Mouse (Mus musculus): ENCODE measurements around the gene Dab1.

Dab1 gene

DNA sequence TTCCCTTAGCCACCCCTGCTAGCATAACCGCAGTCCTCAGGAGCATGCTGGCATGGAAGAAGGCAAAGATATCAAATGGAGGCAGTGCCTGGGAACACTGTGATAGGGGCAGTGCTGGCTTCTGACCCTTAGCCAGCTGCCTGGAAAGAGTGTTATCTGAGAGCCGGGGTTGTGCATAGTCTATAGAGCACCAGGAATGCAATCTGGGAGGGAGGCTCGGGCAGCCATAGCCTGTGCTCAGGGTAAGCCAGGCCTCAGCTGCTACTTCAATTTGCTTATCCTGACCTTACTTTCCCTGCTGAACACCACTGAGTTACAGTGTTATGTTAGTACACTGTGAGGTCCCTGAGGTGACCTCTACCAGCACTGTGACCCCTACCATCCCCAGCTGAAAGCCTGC is 448.6 kb downstream of the Dab1 start:
- no peak for DNase-seq (ENCODE audit: extremely low read depth, insufficient read length, low spot score)

DNA sequence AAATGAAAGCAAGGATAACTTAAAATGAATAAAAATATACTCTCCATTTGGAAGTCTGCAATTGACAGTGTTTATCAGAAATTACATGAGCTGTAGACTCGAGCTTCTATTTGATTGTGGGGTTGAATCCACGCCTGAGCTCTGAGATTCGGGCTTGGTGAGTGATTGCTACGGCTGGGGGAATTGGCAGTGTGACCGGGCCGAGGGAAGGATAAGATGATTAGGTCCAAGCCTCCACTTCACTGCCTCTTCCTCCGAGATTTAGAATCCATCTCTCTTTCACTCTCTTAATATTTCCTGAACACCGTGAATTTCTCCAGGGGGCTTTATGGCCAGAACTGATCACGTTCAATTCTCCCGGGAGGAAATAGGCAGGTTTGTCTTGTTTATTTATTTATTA is 452.1 kb downstream of the Dab1 start:
- no peak for DNase-seq (ENCODE audit: extremely low read depth, insufficient read length, low spot score)

DNA sequence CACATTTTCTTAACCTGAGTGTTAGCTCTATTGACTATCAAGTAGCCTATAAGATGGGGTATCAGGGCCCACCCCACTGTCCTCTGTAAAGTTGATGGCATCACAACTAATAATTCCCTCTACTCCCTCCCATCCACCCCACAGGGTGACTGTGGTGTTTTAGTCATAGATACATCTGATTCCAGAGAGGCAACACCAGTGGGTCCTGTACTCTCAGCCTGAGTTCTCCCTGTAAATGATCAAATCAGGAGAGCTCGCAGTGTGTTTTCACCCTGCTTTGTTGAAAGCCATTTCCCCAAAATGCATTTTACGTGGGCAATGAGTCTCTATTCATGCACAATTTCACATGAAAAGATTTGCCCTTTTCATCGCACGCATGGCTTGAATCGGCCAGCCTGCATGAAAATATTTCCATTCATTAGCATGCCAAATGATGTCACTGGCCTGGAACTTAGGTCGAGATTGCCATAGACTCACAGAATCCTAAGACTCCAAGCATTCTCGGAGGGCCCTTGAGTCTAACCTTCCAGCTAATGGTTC is 454.8 kb downstream of the Dab1 start:
- no peak for DNase-seq (ENCODE audit: extremely low read depth, insufficient read length, low spot score)

DNA sequence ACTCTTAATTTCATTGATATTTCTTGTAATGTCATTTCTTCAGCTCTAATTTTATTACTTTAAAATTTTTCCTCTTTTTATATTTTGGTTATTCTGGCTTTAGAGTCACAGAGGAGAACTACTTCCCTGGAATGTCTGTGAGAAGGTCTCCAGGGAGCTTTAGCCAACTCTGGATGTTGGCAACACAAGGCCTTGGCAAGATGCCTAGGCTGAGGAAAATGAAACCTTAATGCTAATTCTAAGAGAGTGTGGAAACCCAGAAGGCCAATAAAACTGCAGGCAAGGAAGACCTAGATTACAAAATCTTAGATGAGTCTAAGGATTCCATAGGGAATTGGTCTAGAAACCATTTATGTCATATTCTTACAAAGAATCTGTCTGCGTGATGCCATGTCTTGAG is 458.6 kb downstream of the Dab1 start:
- no peak for DNase-seq (ENCODE audit: extremely low read depth, insufficient read length, low spot score)

DNA sequence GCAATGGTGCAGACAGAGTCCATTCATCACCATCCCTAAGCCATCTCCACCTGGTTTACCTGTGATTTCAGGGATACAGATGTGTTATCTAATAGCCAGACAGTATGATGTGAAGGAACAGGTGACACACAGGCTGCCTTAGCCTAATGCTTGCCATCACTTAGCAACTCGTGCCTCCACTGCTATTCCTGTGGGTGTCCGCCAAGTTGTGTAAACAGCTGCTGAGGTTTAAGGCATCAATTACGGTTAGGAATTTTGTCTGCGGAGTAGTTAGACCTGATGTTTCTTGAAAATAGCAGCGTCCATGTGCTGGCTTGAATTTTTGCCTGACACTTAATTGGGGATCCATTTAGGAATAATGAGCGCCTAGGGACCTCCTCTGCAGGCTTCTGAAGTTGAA is 487.1 kb downstream of the Dab1 start:
- no peak for DNase-seq (ENCODE audit: extremely low read depth, insufficient read length, low spot score)

DNA sequence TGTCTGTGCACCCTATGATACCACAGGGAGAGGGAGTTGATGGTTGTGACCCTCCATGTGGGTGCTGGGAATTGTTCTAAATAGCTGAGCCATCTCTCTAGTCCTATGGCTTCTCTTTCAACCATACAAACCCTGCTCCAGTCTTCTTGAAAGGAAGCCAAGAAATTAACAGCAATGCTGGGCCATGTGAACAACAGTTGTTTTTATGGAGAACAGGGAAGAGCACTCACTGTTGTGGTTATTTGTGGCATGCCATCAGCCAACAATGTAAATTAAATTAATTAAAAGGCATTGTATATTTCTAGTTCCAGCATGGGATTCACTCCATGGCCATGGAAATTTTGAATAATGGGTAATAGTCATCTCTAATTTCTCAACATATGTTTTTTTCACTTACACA is 492.5 kb downstream of the Dab1 start:
- DNase-seq (ENCODE audit: extremely low read depth, insufficient read length, low spot score), result no peak

DNA sequence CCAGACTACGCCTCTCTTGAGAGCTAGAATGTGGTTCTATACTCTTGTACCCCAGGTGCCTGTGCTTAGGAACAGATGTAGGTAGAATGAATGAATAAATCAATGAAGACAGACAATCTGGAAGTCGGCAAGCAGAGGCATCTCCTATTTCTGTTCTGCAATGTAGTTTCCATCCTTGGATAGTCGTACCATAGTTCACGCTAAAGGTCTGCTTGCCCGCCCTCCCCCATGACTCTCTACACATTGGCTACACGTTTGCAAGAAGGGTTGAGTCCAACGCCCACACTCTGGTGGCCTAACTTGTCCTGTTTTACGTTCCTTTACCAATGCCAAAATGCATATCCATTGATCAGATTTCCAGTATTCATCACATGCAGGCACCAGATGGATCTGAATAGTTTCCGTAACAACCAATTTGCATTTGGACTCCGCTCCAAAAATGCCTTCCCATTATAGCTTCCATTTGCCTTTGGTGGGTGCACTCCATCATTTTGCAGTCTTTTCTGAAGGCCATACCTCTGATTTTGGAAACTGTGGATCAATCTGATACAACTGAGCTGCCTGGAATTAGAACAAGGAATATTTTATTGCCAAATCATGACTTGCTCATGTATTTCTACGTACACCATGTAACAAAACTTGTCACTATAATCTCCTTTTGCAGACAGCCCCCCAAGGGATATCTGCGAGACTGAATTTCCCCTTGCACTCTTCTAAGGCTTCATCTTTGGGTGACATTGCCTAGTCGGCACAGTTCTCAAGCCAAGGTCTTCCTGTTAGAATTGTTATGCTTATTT is 494.2 kb downstream of the Dab1 start:
- no peak for DNase-seq (ENCODE audit: extremely low read depth, insufficient read length, low spot score)

DNA sequence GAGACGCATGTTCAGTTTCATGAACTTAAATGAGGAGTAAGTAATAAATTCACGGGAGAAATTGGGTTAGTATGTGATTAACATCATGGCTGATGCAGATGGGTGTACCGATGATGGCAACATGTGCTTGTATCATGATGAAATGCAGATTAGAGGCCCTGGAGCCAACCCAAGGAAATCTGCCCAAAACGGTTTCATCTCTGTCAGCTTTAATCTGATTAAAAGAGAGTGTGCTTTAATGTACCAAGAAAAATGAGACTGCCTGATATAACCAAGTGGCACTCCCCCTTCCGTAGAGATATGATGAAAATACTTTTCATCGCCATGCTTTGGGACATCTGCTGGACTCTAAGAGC is 494.8 kb downstream of the Dab1 start:
- DNase-seq (ENCODE audit: extremely low read depth, insufficient read length, low spot score), result no peak

DNA sequence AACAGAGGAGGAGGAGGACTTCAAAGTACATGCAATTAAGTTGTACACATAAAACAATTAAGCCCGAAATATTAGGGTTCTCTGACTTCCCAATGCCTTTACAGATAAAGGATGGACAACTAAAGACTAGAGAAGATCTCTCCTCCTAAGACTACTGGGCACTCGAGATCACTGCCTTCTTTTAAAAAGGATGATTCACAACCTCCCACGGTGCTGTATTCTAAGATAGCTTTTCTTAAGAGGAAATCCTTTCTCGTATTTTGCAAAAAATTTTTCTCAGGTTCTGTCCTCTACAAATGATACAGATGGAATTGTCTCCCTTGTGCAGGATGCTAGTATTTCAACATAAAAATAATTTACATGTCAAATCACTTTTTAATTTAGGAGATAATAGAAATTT is 500.9 kb downstream of the Dab1 start:
- no peak for DNase-seq (ENCODE audit: extremely low read depth, insufficient read length, low spot score)

DNA sequence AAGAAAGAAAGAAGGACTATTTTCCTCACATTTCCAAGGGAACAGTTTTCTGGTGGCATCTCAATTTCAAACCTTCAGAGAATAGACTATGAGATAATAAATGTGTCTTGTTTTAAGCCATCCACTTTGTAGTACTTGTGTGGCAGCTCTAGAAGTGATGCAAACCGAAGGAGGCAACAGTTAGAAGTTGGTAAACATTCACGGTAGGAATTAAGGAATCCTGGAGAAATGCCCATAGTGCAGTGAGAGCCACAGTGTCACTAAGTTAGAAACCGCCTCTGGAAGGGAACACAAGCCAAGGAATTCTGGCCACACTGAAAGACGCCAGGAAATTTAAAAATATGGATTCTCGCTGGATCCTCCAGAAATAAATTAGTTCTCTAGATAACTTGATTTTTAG is 502.8 kb downstream of the Dab1 start:
- no peak for DNase-seq (ENCODE audit: extremely low read depth, insufficient read length, low spot score)

DNA sequence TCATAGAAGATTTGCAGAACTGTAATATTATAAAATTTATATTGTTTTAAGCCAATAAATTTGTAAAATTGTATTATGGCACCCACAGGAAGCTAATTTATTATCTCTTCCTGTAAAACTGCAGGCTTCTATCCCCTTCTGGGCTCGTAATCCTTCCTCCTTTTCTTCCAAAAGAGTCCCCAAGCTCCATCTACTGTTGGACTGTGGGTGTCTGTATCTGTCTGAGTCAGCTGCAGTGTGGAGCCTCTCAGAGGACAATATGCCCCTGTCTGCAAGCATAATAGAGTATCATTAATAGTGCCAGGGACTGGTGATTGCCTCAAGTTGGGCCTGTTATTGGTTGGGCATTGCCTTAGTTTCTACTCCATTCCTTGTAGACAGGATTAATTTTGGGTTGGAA is 503.2 kb downstream of the Dab1 start:
- DNase-seq (ENCODE audit: extremely low read depth, insufficient read length, low spot score), result no peak

DNA sequence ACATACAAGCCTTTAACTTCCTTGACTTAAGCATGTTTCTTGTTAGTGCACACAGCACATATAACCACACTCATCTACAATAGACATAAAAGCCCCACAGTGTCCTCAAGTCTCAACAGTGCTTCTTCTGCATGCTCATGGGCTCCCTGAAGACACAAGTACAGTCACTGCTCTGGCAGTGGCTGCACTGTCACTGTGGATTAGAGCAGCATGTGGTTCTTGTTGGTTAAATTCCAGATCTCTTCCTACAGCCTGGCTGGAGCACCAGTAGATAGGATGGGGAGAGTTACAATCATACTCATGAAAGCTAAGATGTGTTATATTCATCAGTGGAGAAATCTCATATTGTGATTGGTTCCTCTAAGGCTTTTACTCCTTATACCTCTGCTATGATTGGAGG is 534.5 kb downstream of the Dab1 start:
- DNase-seq (ENCODE audit: extremely low read depth, insufficient read length, low spot score), result no peak

DNA sequence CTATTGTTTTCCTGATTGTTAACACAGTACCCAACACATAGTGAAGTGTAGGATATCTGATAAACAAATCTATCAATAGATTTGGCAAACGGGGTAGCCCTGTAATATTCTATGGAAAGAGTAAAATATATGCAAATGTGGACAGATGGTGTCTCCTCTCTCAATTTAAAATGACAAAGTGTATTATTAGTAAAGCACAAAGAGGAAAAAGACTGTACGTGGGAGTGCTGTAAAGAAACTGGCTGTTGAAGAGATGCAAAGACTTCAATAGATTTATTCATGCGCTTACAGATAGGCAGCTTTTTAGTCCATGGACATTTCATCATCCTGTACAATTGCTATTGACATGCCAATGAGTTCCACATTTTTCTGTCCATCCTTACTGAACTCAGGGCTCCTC is 558.9 kb downstream of the Dab1 start:
- no peak for DNase-seq (ENCODE audit: extremely low read depth, insufficient read length, low spot score)

DNA sequence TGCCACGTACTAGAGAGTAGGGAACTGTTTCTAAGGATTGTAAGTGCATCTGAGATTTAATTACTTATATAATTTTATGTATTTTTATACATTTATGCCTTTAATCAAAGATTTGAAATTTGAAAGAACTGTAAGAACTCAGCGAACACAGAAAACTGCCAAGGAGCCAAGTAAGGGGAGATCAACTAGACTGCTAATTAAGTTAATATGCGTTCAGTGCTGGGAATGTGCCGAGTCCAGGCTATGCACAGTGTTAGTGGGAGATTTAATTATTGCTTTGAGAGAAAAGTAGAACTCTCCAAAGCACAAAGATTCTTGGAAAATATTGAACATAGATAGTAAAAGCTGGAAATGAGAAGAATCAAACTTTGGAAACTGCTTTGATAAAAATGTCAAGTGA is 567.2 kb downstream of the Dab1 start:
- no peak for DNase-seq (ENCODE audit: extremely low read depth, insufficient read length, low spot score)

DNA sequence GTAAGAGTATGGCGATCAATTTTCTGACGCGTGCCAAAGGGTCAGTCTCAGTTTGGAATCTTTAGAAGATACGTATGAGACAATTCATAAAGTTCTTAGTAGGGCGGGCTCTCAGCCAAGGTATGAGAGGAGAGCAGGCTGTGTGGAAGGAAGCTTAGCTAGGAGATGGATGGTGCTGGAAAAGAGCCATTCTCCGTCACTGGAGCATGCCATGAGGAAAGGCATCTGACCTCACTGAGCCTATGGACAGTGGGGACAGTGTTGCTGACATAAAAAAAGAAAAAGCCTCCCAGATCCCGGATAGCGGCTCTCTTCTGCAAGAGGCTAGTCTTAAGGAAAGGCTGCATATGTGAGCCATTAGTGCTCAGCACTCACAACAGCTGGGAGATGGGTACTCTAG is 579.5 kb downstream of the Dab1 start:
- no peak for DNase-seq (ENCODE audit: extremely low read depth, insufficient read length, low spot score)

DNA sequence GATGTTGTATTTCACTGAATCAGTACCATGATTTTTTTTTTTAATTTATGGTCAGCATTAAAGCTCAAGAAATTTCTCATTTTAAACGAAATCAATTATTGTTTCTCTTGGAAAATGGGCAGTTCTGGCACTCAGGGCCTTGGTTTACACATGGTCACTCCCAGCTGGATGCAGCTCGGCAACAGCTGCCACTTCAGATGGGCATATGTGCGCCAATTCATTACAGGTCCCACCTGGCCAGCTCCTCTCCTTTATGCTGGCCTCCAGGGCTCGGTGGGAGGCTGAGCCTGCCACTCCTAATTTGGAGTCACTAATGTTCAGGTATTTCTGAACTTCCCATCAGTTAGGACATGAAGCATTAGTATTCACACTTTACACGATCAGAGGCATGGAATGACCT is 582.5 kb downstream of the Dab1 start:
- DNase-seq (ENCODE audit: extremely low read depth, insufficient read length, low spot score), result no peak

DNA sequence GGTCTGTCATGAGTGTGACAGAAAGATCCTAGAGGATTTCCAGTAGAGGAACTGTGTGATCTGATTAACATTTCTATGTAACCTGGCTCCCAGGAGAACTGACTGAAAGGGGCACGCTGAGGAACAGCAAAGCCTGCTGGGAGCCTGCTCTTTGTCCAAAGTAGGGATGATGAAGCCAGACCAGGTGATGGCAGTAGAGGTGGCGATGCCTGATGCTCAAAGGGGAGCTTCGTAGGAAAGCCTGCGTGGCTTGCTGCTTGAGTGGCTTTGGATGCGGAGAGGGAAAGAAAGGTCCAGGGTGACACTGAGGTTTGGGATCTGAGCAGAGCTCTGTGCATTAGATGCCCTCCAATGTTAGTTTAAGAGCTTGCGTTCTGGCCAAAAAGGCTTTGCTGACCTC is 584.9 kb downstream of the Dab1 start:
- no peak for DNase-seq (ENCODE audit: extremely low read depth, insufficient read length, low spot score)

DNA sequence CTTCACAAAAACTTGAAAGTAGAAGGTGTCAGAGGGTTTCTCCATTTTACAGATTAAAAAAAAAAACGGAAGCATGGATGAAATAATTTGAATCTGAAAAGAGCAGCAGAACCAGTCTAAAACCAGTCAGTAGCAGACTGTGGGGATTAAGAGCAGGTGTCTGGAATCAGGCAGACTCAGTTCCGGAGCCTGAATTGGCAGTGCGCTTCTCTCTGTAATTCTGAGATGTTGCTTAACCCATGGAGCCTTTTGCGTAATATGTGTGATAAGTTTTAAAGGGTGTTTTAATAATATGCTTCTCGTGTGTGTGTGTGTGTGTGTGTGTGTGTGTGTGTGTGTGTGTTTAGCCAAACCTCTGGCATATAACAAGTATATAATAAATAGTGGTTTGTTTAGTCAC is 587.5 kb downstream of the Dab1 start:
- DNase-seq (ENCODE audit: extremely low read depth, insufficient read length, low spot score), result no peak

DNA sequence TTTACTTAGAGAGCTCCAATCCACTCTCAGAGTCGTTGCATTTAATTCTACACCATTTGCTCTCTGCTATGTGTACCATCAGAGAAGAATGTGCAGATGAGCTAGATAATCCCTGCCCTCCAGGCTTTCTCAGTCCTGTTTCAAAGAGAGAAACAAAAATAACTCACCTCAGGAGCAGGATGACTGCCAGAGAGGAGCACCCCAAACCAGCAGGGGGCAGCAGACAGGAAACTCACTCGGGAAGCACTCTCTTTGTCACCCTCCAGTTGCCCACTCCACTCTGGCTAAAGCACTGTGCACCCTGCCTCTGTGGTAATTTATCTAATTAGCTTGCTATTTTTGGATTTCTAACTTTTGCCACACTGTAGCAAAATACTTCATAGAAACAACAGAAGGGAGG is 589.9 kb downstream of the Dab1 start:
- DNase-seq (ENCODE audit: extremely low read depth, insufficient read length, low spot score), result no peak

DNA sequence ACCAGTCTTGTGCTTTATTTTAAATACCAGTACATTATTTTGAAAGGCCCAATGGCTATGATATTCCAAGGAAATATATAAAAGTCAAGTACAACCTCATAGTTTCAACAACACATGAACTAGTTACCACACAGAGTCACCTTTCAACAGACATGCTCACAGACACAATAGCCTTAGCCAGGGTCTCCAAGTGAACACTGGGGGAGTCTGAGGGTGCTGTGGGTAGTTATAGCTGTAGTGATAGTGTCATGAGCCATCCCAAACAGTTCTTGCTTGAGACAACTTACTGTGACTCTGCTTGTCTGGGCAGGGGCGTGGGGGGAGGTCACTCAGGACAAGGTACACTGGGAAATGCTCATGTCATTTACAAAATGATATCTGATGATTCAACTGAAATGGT is 591.6 kb downstream of the Dab1 start:
- no peak for DNase-seq (ENCODE audit: extremely low read depth, insufficient read length, low spot score)

DNA sequence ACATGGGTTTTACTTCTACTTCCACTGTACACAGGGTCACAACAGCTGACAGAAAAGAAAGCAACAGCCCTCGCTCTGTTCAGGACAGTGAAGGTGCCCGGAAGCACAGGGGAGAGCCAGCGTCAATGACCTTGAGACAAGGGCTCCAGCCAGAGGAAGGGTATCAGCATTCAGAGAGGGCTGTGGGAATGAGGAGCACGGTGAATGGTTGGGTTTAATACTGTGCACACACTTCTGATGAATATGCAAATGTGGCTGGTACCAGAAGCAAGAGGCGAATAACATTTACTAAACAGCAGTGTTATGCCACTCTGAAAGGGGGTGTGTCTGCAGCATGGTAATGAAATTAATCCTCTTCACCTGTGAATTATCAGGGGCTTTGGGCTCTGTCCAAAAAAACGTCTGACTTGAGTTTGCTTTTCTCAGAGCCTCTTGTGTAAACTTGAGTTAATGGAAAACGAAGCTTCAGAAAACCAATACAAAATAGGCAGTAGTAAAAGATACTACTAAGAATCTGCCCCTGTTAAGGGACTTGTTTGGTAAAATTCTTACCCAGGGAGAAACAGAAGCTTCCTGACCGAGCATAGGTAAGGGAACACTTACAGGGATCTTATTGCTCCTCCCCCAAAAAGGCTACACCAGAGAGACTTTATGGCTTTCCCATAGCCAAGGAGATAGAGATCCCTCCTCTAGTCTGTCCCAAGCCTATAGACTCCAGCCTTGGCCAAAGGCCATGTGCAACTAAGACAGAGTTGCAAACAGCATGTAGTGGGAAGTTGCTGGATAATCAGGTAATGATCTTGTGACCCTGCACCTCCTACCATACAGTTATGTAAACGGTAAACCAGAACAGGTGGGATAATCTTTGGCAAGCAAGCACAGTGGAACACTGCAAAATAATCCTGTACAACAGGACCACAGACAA is 592.6 kb downstream of the Dab1 start:
- no peak for DNase-seq (ENCODE audit: extremely low read depth, insufficient read length, low spot score)

DNA sequence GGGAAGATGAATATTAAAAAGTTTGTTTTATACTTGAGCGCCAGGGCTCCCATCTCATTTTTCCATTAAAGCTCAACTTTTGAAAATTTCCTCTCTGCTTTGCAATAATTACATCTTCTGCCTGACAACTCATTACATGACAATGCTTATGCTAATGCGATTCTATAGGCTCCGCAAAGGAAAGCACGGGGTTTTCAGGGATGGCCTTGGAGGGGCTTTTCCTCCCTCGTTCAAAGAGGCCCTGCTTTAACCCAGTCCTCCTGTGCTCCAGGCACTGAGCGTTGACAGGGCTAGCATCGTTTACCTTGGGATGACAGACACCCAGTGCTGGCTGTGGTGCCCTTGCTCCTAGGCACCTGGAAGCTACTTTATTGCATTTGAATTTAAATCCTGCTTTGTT is 595.6 kb downstream of the Dab1 start:
- no peak for DNase-seq (ENCODE audit: extremely low read depth, insufficient read length, low spot score)
